Mouse (Mus musculus): ENCODE results near the gene Evx2. TPM values are rescaled to one million over a fixed set of nuclear protein-coding genes. Genes with fewer than 3 reads are reported as not detected.

Gene Evx2
- total RNA-seq, 4 experiments from 2014 or later = not detected

- DNase-seq (ENCODE audit: low spot score in 2 of 2) = no peak
Observed at GRCm38 (mm10) chr2:74620368-74620767, 39.0 kb downstream of the Evx2 start.

GRCm38 (mm10) chr2:74619676-74620246 lies 39.6 kb downstream of the Evx2 start:
- DNase-seq (ENCODE audit: low spot score in 2 of 2) = no peak

DNA sequence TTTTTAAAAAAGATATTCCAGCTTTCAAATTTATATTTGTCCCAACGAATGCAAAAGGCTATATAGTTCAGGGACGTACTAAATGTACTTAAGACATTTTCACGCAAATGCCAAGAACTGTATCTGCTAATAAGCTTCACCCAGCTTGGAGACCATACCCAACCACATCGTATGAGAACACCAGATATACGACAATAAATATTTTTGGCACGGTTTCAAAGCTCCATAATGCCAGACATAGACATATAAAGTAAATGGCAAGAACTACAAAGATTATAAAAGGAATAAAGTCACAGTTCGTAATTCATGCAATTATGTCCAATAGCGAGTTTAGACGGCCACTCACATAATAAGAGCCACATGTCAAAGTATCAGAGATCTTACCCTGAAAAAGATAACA lies 41.7 kb downstream of the Evx2 start:
- DNase-seq (ENCODE audit: low spot score in 2 of 2) = no peak

- no peak for DNase-seq (ENCODE audit: low spot score in 2 of 2)
Observed at GRCm38 (mm10) chr2:74611406-74611805, 48.0 kb downstream of the Evx2 start.

DNA sequence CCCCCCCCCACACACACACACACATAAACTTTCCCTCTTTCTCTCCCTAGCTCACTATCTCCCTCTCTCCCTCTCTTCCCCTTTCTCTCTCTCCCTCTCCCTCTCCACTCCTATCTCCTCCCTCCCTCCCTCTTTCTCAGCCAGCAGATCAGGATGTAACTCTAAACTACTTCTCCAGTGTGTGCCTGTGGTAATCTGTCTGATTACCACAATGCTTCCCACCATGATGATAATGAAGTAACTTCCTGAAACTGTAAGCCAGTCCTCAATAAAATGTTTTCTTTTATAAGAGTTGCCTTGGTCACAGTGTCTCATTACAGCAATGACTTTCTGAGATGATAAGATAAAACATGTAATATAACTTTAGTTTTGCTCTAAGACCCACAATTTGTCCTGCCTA lies 50.0 kb downstream of the Evx2 start:
- DNase-seq (ENCODE audit: low spot score in 2 of 2) = no peak

- no peak for DNase-seq (ENCODE audit: low spot score in 2 of 2)
Observed at GRCm38 (mm10) chr2:74606087-74606760, 53.1 kb downstream of the Evx2 start.

DNA sequence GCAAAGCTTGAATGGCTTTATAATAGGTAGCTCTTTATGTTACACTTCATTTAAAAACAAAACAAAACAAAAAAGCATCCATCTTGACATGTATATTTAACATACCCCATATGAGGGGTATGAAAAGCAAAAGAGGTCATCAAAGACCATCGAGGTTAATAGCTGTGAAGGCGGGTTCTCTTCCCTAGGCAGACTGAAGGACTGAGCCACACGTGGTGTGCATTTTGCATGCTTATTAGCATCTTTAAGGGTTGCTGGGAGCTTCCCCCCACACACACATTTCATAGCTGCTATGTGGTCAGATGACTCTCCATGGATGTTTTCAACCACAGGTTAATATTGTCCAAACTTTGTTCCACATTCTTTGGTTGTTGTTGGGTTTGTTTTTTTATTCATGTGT lies 55.3 kb downstream of the Evx2 start:
- DNase-seq (ENCODE audit: low spot score in 2 of 2) = no peak

Small RNA genes within 50 kb of the gene (microRNA-seq; reads per million reads assigned to microRNA genes)
- gene Gm44463 = 0 reads per million in 2 experiments

Other genes with a start within 250 kb of the Evx2 start
- gene Lnpk, start 80.1 kb downstream of the Evx2 start, total RNA-seq (2022) = 10 to 100 TPM; 61.4 to 65.7 (median 63.9) TPM
- gene Hoxd13, start 8.8 kb upstream of the Evx2 start, total RNA-seq (2022) = not detected
- gene Hoxd12, start 15.5 kb upstream of the Evx2 start, total RNA-seq (2022) = not detected
- gene Hoxd11, start 20.0 kb upstream of the Evx2 start, total RNA-seq (2022) = not detected
- gene Hoxd10, start 32.4 kb upstream of the Evx2 start, total RNA-seq (2022) = not detected
- gene Hoxd9, start 38.2 kb upstream of the Evx2 start, total RNA-seq (2022) = not detected
- gene Hoxd8, start 45.1 kb upstream of the Evx2 start, total RNA-seq (2022) = not detected
- gene Hoxd3, start 52.4 kb upstream of the Evx2 start, total RNA-seq (2022) = not detected
- gene Hoxd4, start 52.4 kb upstream of the Evx2 start, total RNA-seq (2022) = not detected
- not detected for gene Gm28230, start 67.2 kb upstream of the Evx2 start, total RNA-seq (2022)
- under 1 TPM in 2 of 4 experiments, not detected in 2; 0.18 to 0.19 TPM for gene Hoxd1, start 103.4 kb upstream of the Evx2 start, total RNA-seq (2022)
- 10 to 100 TPM; 37.7 to 46.0 (median 41.5) TPM for gene Mtx2, start 166.2 kb upstream of the Evx2 start, total RNA-seq (2022)